Comparison of ENCODE assay signal across 7 mouse cellular contexts in genomic region chr13:99900557-99900892, GRCm38 (mm10). TPM values are rescaled to one million over a fixed set of nuclear protein-coding genes. Genes with fewer than 3 reads are reported as not detected.
DNase-seq lines count a peak whose midpoint lies in the region; ATAC-seq and TF ChIP-seq lines count a peak whose summit lies in the region.

No protein-coding gene starts in this region.

- H3K9ac ChIP-seq in kidney, embryonic 14.5 days (ENCODE audit: low read depth, low read length): no peak overlapping the region
- H3K9ac ChIP-seq in stomach, postnatal 0 days (ENCODE audit: low read length): no peak overlapping the region

- ATAC-seq in kidney, embryonic 14.5 days (ENCODE audit: low FRiP score, low TSS enrichment): peak; percentile 90
- ATAC-seq in stomach, postnatal 0 days (ENCODE audit: low FRiP score, low TSS enrichment): peak; percentile 61

- no peaks in the 10 kb centered on the region for H3K4me1 ChIP-seq in thymus, adult 2 months (replicated peaks; ENCODE audit: control insufficient read depth, insufficient read depth, low read length)
- H3K4me1 ChIP-seq in heart, embryonic 10.5 days: peaks cover 13% of the 10 kb centered on the region
- H3K4me1 ChIP-seq in kidney, embryonic 14.5 days (ENCODE audit: control insufficient read depth, insufficient read depth, low read length): 0 out of 2 replicates have a peak, but pooled peaks cover 4% of the 10 kb centered on the region
- H3K4me1 ChIP-seq in stomach, postnatal 0 days (replicated peaks; ENCODE audit: control insufficient read depth, insufficient read depth): no peaks in the 10 kb centered on the region

- no peak for TF ChIP-seq CTCF in thymus, adult 2 months (IDR thresholded peaks at IDR 0.05; ENCODE audit: borderline replicate concordance, control insufficient read depth, extremely low read depth, insufficient read depth, low read length, poor library complexity)
- TF ChIP-seq CTCF in brain, embryonic 14.5 days (IDR thresholded peaks at IDR 0.05; ENCODE audit: borderline replicate concordance, extremely low read depth, insufficient read depth, insufficient read length): no peak
- no peak for TF ChIP-seq CTCF in stomach, postnatal 0 days (IDR thresholded peaks at IDR 0.05; ENCODE audit: low read depth)

- peak overlapping the region; percentile 31 for H3K4me2 ChIP-seq in kidney, embryonic 14.5 days (replicated peaks; ENCODE audit: low read depth, low read length)
- no peak overlapping the region for H3K4me2 ChIP-seq in stomach, postnatal 0 days (replicated peaks; ENCODE audit: low read depth)

- no peak for TF ChIP-seq EP300 in stomach, postnatal 0 days (optimal IDR thresholded peaks at IDR 0.05)

- DNase-seq in thymus, postnatal 0 days (ENCODE audit: low spot score): peak; percentile 17
- DNase-seq in thymus, adult 2 months: no peak
- peak; percentile 62 for DNase-seq in brain, embryonic 14.5 days (ENCODE audit: low read depth)
- DNase-seq in heart, embryonic 10.5 days (ENCODE audit: low spot score): peak; percentile 86
- peak; percentile 87 for DNase-seq in mesoderm, embryonic 11.5 days (ENCODE audit: low read depth, low spot score)
- peak; percentile 78 for DNase-seq in stomach, postnatal 0 days (ENCODE audit: low spot score)

- H3K27me3 ChIP-seq in thymus, adult 2 months (ENCODE audit: control insufficient read depth, insufficient read depth, low read length): peaks cover 4% of the 10 kb centered on the region; the same call in 1 of the 2 replicates
- H3K27me3 ChIP-seq in heart, embryonic 10.5 days (ENCODE audit: insufficient read depth, poor library complexity, severe bottlenecking): peaks cover 52% of the 10 kb centered on the region
- peaks cover 33% of the 10 kb centered on the region for H3K27me3 ChIP-seq in kidney, embryonic 14.5 days (ENCODE audit: control insufficient read depth, insufficient read depth, low read length)
- peaks cover 8% of the 10 kb centered on the region; the same call in 1 of the 2 replicates for H3K27me3 ChIP-seq in stomach, postnatal 0 days (ENCODE audit: control insufficient read depth, insufficient read depth, low read length)

- H3K36me3 ChIP-seq in thymus, adult 2 months (ENCODE audit: control insufficient read depth, insufficient read depth, low read length): no peaks in the 10 kb centered on the region
- H3K36me3 ChIP-seq in heart, embryonic 10.5 days: no peaks in the 10 kb centered on the region
- no peaks in the 10 kb centered on the region for H3K36me3 ChIP-seq in kidney, embryonic 14.5 days (ENCODE audit: control insufficient read depth, insufficient read depth, low read length)
- H3K36me3 ChIP-seq in stomach, postnatal 0 days (ENCODE audit: control insufficient read depth, insufficient read depth, low read length): no peaks in the 10 kb centered on the region

- no peak for TF ChIP-seq POLR2A in thymus, adult 2 months (IDR thresholded peaks at IDR 0.05; ENCODE audit: control insufficient read depth, extremely low read depth, insufficient read depth, low read length, poor library complexity)
- TF ChIP-seq POLR2A in brain, embryonic 14.5 days (IDR thresholded peaks at IDR 0.05; ENCODE audit: borderline replicate concordance, extremely low read depth, insufficient read depth, insufficient read length, poor library complexity, severe bottlenecking): no peak

- H3K4me3 ChIP-seq in thymus, adult 2 months (ENCODE audit: control insufficient read depth, insufficient read depth, low read length): no peak overlapping the region
- peak overlapping the region; percentile 39 for H3K4me3 ChIP-seq in heart, embryonic 10.5 days
- H3K4me3 ChIP-seq in kidney, embryonic 14.5 days (ENCODE audit: low read length): 0 out of 2 replicates have a peak overlapping the region, but pooled peaks have one; percentile 3
- H3K4me3 ChIP-seq in stomach, postnatal 0 days (ENCODE audit: low read depth, low read length): no peak overlapping the region

- no peaks in the 10 kb centered on the region for H3K9me3 ChIP-seq in heart, embryonic 10.5 days
- H3K9me3 ChIP-seq in kidney, embryonic 14.5 days (ENCODE audit: control insufficient read depth, low read length): no peaks in the 10 kb centered on the region
- no peaks in the 10 kb centered on the region for H3K9me3 ChIP-seq in stomach, postnatal 0 days (ENCODE audit: control insufficient read depth, low read length)

- H3K27ac ChIP-seq in thymus, adult 2 months (ENCODE audit: control insufficient read depth, insufficient read depth, low read length): no peak overlapping the region
- no peak overlapping the region for H3K27ac ChIP-seq in heart, embryonic 10.5 days
- no peak overlapping the region for H3K27ac ChIP-seq in kidney, embryonic 14.5 days (ENCODE audit: low read depth, low read length)
- no peak overlapping the region for H3K27ac ChIP-seq in stomach, postnatal 0 days (replicated peaks)

- WGBS in thymus, adult 2 months: 8% methylated on average over 30 of the region's 30 CpGs
- 1% methylated on average over 30 of the region's 30 CpGs for WGBS in heart, embryonic 10.5 days
- WGBS in kidney, embryonic 14.5 days: 1% methylated on average over 30 of the region's 30 CpGs
- 2% methylated on average over 30 of the region's 30 CpGs for WGBS in stomach, postnatal 0 days

RNA-seq across cellular contexts. Expression of gene Cartpt, which starts 0.4 kb away (rescaled TPM):
- polyA plus RNA-seq in thymus, postnatal 0 days (2015; fragmentation: Nextera tagmentation; extraction: Ambion mirVana): 0.17 and 0.29 TPM in 2 replicates
- polyA plus RNA-seq in thymus, adult 2 months (2012; rRNA removed): 0.22 TPM in 1 of 2 replicates, not detected in the other
- polyA plus RNA-seq in brain, embryonic 14.5 days (2012; rRNA removed): 4.7 and 7.6 TPM in 2 replicates
- 0.33 TPM in 1 of 2 replicates, not detected in the other for polyA plus RNA-seq in heart, embryonic 10.5 days (2016; fragmentation: Nextera tagmentation; extraction: Ambion mirVana)
- 0.27 and 0.49 TPM in 2 replicates for polyA plus RNA-seq in kidney, embryonic 14.5 days (2014; fragmentation: Nextera tagmentation; extraction: Ambion mirVana)
- polyA plus RNA-seq in stomach, postnatal 0 days (2015; fragmentation: Nextera tagmentation; extraction: Ambion mirVana): 72.1 and 79.7 TPM in 2 replicates

Comparison
In these comparisons a context has a peak if more than half of its experiments do, and no peak if none do; other contexts are left out.
1. H3K4me3 ChIP-seq: peak in heart, embryonic 10.5 days (single experiment) and kidney, embryonic 14.5 days (single experiment); none in thymus, adult 2 months (single experiment) and stomach, postnatal 0 days (single experiment).